Mouse (Mus musculus) heart, embryonic 14.5 days (tissue): ENCODE data around the gene Slc25a44. TPM values are rescaled to one million over a fixed set of nuclear protein-coding genes. Genes with fewer than 3 reads are reported as not detected.
A peak's percentile ranks its signal among the peaks of the same experiment; 100 is the strongest.
"Not testable (repeated sequence)": the region's sequence is repeated elsewhere in the genome, so short reads cannot be mapped to it uniquely, and the experiment has no call there.

ENCODE experiments used
- ATAC-seq: fragments of 200-750 bp; cut with Nextera tagmentation; 2 replicates; pipeline ENCODE4 v1.8.0; 2017; ENCODE audit warnings: low read depth, moderate TSS enrichment; ENCODE audit not compliant: insufficient number of reproducible peaks, insufficient read depth, low FRiP score
- H3K27ac ChIP-seq, 2 experiments: fragments of 200-500 bp in 1 of 2; fragments of 300-500 bp in 1 of 2; sonication (generic) in 1 of 2; replicated peaks in 1 of 2; 2 replicates each; pipeline ENCODE4 v1.5.1; 2012 to 2014; ENCODE audit warnings: low read depth in 2 of 2, low read length in 2 of 2, control low read depth in 1 of 2, mild to moderate bottlenecking in 1 of 2, mixed read lengths in 1 of 2; ENCODE audit not compliant: control insufficient read depth in 1 of 2, insufficient read depth in 1 of 2
- H3K27me3 ChIP-seq: fragments of 300-500 bp; sonication (generic); 2 replicates; pipeline ENCODE4 v1.6.1; 2014; ENCODE audit warnings: mild to moderate bottlenecking, low read length, control low read depth; ENCODE audit not compliant: control insufficient read depth, insufficient read depth
- H3K36me3 ChIP-seq: fragments of 300-500 bp; sonication (generic); 2 replicates; pipeline ENCODE4 v1.6.1; 2014; ENCODE audit warnings: mild to moderate bottlenecking, control low read depth, low read length, mixed read lengths; ENCODE audit not compliant: control insufficient read depth, insufficient read depth
- H3K4me1 ChIP-seq, 2 experiments: fragments of 200-500 bp in 1 of 2; fragments of 300-500 bp in 1 of 2; sonication (generic) in 1 of 2; 2 replicates each; pipeline ENCODE4 v1.6.1; 2012 to 2014; ENCODE audit warnings: low read length in 2 of 2, control low read depth in 1 of 2, mixed read lengths in 1 of 2; ENCODE audit not compliant: control insufficient read depth in 2 of 2, insufficient read depth in 2 of 2
- H3K4me2 ChIP-seq: fragments of 300-500 bp; sonication (generic); 2 replicates; pipeline ENCODE4 v1.6.1; 2014; ENCODE audit warnings: mild to moderate bottlenecking, low read length
- H3K4me3 ChIP-seq, 2 experiments: fragments of 200-500 bp in 1 of 2; fragments of 300-500 bp in 1 of 2; sonication (generic) in 1 of 2; 2 replicates each; pipeline ENCODE4 v1.5.1; 2012 to 2014; ENCODE audit warnings: low read length in 2 of 2, mild to moderate bottlenecking in 2 of 2, control low read depth in 1 of 2, low read depth in 1 of 2, moderate library complexity in 1 of 2; ENCODE audit not compliant: control insufficient read depth in 1 of 2, insufficient read depth in 1 of 2
- H3K9ac ChIP-seq: fragments of 300-500 bp; sonication (generic); 2 replicates; pipeline ENCODE4 v1.6.1; 2014; ENCODE audit warnings: mild to moderate bottlenecking, low read length
- H3K9me3 ChIP-seq: fragments of 300-500 bp; sonication (generic); 2 replicates; pipeline ENCODE4 v1.6.1; 2016; ENCODE audit warnings: low read length, control low read depth; ENCODE audit not compliant: control insufficient read depth
- WGBS: fragments of 180-500 bp; shearing (Covaris S2); extraction: QIAGEN DNeasy Blood & Tissue Kit; methylation state at CpG from one replicate; pipeline ENCODE4 v1.1.7; 2014; 5-methylcytosine and 5-hydroxymethylcytosine counted together
- polyA plus RNA-seq: library from polyadenylated mRNA; unstranded; fragments of >200 nt; fragmentation: Nextera tagmentation; extraction: Ambion mirVana; gene quantifications from 2 replicates; pipeline ENCODE4 v1.2.1, GENCODE M21; 2014

Gene Slc25a44
- polyA plus RNA-seq, 1 experiment from 2014 or later: 12.3 TPM

- no peaks in the 10 kb centered on the region for H3K36me3 ChIP-seq
- H3K4me3 ChIP-seq: peak overlapping the region in 1 of 2 experiments; percentile 37; a peak in 2 of 4 replicates
- no peaks in the 10 kb centered on the region for H3K27me3 ChIP-seq
- peak overlapping the region in 1 of 2 experiments; percentile 34; a peak in 2 of 4 replicates for H3K27ac ChIP-seq
- peak overlapping the region; percentile 68 for H3K4me2 ChIP-seq
- no peaks in the 10 kb centered on the region for H3K9me3 ChIP-seq
- WGBS: 55% methylated on average over 10 of the region's 10 CpGs
- H3K9ac ChIP-seq: peak overlapping the region; percentile 62
- peaks cover 20 to 32% of the 10 kb centered on the region in 2 experiments for H3K4me1 ChIP-seq
- no peak for ATAC-seq
Measured at GRCm38 (mm10) chr3:88437454-88437853, 12.5 kb upstream of the Slc25a44 start.

GRCm38 (mm10) chr3:88436395-88437201 is 11.7 kb upstream of the Slc25a44 start:
- peak overlapping the region; percentile 62 for H3K9ac ChIP-seq
- WGBS: 8% methylated on average over 29 of the region's 29 CpGs
- ATAC-seq: peak; percentile 75

GRCm38 (mm10) chr3:88435515-88435914 is 10.6 kb upstream of the Slc25a44 start:
- Histone ChIP-seq H3K27me3 (no peaks in the 10 kb centered on the region), H3K4me2 (no peak overlapping the region), H3K9me3 (no peaks in the 10 kb centered on the region), H3K36me3 (no peaks in the 10 kb centered on the region), H3K27ac (no peak overlapping the region), H3K9ac (no peak overlapping the region), H3K4me3 (no peak overlapping the region), H3K4me1 (peaks cover 14 to 25% of the 10 kb centered on the region in 2 experiments)
- no peak for ATAC-seq
- 65% methylated on average over 10 of the region's 10 CpGs for WGBS

More at GRCm38 (mm10) chr3:88436395-88437201, 11.7 kb upstream of the Slc25a44 start:
- H3K36me3 ChIP-seq: no peaks in the 10 kb centered on the region
- no peaks in the 10 kb centered on the region for H3K9me3 ChIP-seq
- H3K27ac ChIP-seq: peak overlapping the region in 1 of 2 experiments; percentile 34; a peak in 3 of 4 replicates
- H3K27me3 ChIP-seq: no peaks in the 10 kb centered on the region
- peak overlapping the region; percentile 68 for H3K4me2 ChIP-seq
- H3K4me1 ChIP-seq: peaks cover 20 to 32% of the 10 kb centered on the region in 2 experiments
- H3K4me3 ChIP-seq: peak overlapping the region; percentile 37

DNA sequence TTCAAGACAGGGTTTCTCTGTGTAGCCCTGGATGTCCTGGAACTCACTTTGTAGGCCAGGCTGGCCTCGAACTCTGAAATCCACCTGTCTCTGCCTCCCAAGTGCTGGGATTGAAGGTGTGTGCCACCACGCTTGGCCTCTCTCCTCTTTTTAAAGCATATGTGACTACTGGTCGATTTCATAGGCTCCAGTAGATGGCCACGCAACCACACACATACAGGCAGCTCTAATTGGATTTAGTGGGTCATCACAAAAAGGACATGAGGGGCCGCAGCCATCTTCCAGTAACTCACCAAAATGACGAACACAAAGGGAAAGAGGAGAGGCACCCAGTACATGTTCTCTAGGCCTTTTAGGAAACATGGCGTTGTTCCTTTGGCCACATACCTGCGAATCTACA is 3.7 kb upstream of the Slc25a44 start:
- not testable (repeated sequence) for H3K36me3 ChIP-seq, H3K9ac ChIP-seq, H3K9me3 ChIP-seq, H3K4me3 ChIP-seq, H3K4me1 ChIP-seq, H3K4me2 ChIP-seq, H3K27me3 ChIP-seq, H3K27ac ChIP-seq, ATAC-seq
- WGBS: 58% methylated on average over 8 of the region's 8 CpGs

DNA sequence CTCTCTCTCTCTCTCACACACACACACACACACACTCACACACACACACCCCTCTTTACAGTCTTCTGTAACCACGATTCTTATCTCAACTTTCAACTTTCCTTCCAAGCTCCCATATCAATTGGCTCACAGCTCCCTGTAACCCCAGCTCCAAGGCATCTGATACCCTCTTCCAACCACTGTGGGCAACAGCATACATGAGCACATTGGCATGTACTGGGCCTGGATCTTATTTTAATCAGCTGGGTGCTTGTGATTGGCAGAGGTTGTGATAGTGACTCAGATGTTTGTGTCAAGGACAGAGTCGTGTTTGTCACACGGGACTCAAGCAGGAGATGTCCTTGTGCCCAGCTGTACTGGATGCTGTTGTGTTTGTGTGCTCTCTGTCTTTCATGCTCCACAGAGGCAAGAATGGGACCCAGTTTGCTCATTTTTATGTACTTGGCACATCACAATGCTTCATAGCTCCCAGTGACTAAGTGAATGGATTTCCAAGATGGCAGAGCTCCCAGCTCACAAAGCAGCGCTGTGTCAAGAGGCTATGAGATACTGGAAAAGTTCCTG is 2.5 kb upstream of the Slc25a44 start:
- 59% methylated on average over 4 of the region's 4 CpGs for WGBS
- Histone ChIP-seq H3K4me1 (peaks cover 4 to 11% of the 10 kb centered on the region in 2 experiments), H3K4me3 (no peak overlapping the region), H3K9me3 (no peaks in the 10 kb centered on the region), H3K27ac (no peak overlapping the region), H3K27me3 (no peaks in the 10 kb centered on the region), H3K36me3 (no peaks in the 10 kb centered on the region), H3K9ac (no peak overlapping the region), H3K4me2 (no peak overlapping the region)
- ATAC-seq: no peak

GRCm38 (mm10) chr3:88425708-88426420 is 925 bp upstream of the Slc25a44 start:
- H3K4me3 ChIP-seq: no peak overlapping the region
- H3K36me3 ChIP-seq: peaks cover 5% of the 10 kb centered on the region
- no peak for ATAC-seq
- no peaks in the 10 kb centered on the region for H3K9me3 ChIP-seq
- H3K4me1 ChIP-seq: peaks cover 4 to 11% of the 10 kb centered on the region in 2 experiments
- no peak overlapping the region; a peak in 1 of 4 replicates for H3K27ac ChIP-seq
- WGBS: 86% methylated on average over 10 of the region's 10 CpGs
- no peaks in the 10 kb centered on the region for H3K27me3 ChIP-seq
- H3K4me2 ChIP-seq: peak overlapping the region; percentile 97
- peak overlapping the region; percentile 55; the same call in 1 of the 2 replicates for H3K9ac ChIP-seq

DNA sequence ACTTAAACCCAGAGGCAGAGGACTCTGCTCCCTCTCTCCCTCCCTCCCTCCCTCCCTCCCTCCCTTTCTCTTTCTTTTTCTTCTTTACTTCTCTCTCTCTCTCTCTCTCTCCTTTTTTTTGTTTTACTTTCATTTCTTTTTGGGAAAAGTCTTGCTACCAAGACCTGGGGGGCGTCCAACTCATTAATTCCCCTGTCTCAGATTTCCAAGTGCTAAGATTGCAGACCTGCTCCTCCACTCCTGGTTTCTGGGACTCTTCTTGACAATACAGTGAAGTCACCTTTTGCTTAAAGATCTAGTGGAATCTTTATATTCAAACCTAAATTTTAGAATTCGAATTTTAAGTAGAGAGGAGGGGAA is 371 bp upstream of the Slc25a44 start:
- Histone ChIP-seq H3K4me2 (peak overlapping the region; percentile 97), H3K4me1 (peaks cover 4 to 11% of the 10 kb centered on the region in 2 experiments), H3K9me3 (no peaks in the 10 kb centered on the region), H3K4me3 (peak overlapping the region in 1 of 2 experiments; percentile 87; a peak in 3 of 4 replicates), H3K27me3 (no peaks in the 10 kb centered on the region), H3K27ac (no peak overlapping the region; a peak in 1 of 4 replicates), H3K9ac (peak overlapping the region; percentile 55), H3K36me3 (peaks cover 11% of the 10 kb centered on the region)
- ATAC-seq: no peak
- WGBS: 12% methylated on average over 2 of the region's 2 CpGs
